Mouse (Mus musculus) embryonic fibroblast, embryonic 13.5 days (primary cell): ENCODE results near the gene Cenpa. TPM values are rescaled to one million over a fixed set of nuclear protein-coding genes. Genes with fewer than 3 reads are reported as not detected.

Experiments
- H3K27ac ChIP-seq: 2 replicates; pipeline ENCODE4 v1.5.1; 2012; ENCODE audit warnings: low read length, control low read depth, inconsistent platforms; ENCODE audit not compliant: insufficient read depth
- H3K4me1 ChIP-seq: 2 replicates; pipeline ENCODE4 v1.6.1; 2011; ENCODE audit warnings: low read length; ENCODE audit not compliant: control insufficient read depth, insufficient read depth
- H3K4me3 ChIP-seq: 2 replicates; pipeline ENCODE4 v1.5.1; 2011; ENCODE audit warnings: mild to moderate bottlenecking, control low read depth, low read length; ENCODE audit not compliant: insufficient read depth
- CTCF ChIP-seq: IDR thresholded peaks from 2 replicates; pipeline ENCODE4 v1.5.1; 2011; ENCODE audit warnings: mild to moderate bottlenecking, control low read depth, low read length, moderate library complexity, borderline replicate concordance; ENCODE audit not compliant: insufficient read depth
- POLR2A ChIP-seq: IDR thresholded peaks from 2 replicates; pipeline ENCODE4 v1.6.1; 2011; ENCODE audit warnings: low read depth, mild to moderate bottlenecking, control low read depth, low read length, moderate library complexity
- polyA plus RNA-seq: library from polyadenylated mRNA; stranded (reverse); fragments of >200 nt; gene quantifications from 2 replicates; pipeline ENCODE4 v1.2.4, GENCODE M21; 2011; ENCODE audit warnings: low read depth; ENCODE audit not compliant: missing spikeins, insufficient read length

Cenpa gene
- polyA plus RNA-seq, 1 experiment, result 59.8 TPM

DNA sequence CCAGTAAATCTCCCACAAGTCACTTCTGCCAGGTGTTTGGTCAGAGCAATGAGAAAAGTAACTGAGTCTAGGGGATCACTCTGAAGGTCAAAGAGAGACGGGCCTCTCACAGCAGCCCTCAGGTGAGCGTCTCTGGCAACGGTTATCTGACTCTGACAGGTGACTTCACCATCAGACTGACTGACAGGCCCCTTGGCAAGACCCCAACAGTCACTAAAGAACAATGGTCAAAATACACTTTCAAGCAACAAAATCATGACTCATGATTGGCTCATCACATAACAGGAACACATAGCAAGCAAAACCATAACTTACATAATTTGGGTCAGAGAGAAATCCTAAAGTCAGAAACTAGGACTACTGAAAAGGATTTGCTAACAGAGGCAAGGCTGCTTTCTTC lies 35.3 kb downstream of the Cenpa start:
- TF ChIP-seq POLR2A (no peak), CTCF (no peak)
- Histone ChIP-seq H3K27ac (no peak overlapping the region), H3K4me1 (no peaks in the 10 kb centered on the region), H3K4me3 (no peak overlapping the region)

DNA sequence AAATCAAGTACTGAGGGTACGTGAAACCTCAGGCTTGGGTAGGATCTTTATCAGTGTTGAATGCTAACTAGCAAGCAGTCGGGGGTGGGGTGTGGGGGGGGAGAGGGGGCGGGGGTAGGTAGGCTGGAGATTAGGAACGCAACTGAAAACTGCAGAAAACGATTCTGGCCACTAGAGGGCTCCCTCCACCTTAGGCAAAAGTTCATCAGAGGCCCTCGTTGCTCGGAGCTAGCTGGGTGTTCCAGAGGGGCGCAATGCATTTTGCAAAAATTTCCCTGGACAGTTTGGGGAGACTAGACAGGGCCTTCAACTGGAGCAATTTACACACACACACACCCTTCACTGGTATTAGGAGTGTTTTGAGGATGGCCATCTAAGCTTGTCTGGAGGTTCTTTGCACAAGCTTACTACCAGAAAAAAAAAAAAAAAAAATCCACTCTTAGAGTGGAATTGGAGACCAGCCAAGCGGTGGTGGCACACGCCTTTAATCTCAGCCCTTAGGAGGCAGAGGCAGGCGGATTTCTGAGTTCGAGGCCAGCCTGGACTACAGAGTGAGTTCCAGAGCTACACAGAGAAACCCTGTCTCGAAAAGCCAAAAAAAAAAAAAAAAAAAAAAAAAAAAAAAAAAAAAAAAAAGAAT lies 43.3 kb downstream of the Cenpa start:
- TF ChIP-seq CTCF (peak; percentile 52; the same call in 1 of the 2 replicates), POLR2A (no peak)
- H3K4me1 ChIP-seq, result no peaks in the 10 kb centered on the region
- no peak overlapping the region for H3K4me3 ChIP-seq
- H3K27ac ChIP-seq, result no peak overlapping the region

DNA sequence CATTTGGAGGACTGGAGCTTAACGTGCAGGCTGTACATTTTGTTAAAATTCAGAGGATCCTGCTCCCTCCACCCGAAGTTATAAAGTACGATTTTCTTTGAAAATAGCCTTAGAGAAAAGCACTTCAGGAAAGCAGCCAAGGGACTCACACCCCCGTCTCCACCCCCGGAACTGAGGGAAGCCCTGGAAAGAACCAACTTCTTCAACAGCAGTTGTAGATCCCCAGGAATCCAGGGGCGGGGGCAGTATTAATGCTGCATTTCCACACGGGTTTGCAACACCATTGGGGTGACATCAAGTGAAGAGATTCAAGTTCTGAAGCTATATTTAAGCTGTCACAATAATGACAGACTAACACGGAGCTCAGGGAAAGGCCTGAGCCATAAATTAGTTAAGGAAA lies 43.9 kb downstream of the Cenpa start:
- Histone ChIP-seq H3K4me3 (no peak overlapping the region), H3K27ac (no peak overlapping the region), H3K4me1 (no peaks in the 10 kb centered on the region)
- TF ChIP-seq POLR2A (no peak), CTCF (no peak)

DNA sequence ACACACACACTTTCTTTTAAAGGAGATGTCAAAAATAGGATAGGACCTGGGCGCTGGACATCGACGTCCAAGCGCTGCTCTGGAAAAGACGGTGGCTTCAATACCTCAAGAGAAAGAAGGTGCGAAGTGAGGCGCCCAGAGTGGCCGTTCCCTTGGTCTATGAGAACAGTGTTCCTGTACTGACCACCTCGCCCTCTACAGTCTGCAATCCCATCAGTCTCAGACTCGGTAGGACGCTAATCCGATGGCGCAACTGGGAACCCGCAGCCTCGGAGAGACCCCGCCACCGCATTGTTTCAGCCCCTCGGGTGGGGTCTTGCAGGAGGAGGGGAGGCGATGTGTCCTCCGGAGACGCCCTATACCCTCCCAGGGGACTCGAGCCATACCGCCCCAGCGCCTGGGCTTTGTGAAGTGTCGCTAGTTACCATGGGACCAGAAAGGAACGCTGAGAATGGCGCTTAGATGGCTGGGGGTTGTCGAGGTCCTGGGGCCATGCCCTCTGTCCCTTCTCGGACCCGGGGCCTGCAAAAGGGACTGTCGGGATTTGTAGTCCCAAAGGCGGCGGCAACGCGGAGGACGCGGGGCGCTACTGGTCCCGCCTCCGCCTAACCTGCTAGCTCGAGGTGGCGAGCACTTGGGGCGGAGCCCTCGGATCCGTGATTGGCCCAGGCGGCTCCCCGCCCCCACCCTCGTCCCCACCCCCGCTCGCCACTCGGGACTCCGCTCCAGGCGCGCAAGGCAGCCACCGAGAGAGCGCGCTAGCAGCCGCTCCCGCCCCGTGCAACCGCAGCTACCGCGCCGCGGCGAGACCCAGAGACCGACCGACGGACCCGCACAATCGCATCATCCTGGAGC lies 44.8 kb downstream of the Cenpa start, which contains the start of gene Dpysl5:
Dpysl5 (plus strand) TSS at position 418 of the 855 bp plus-strand sequence.
- Histone ChIP-seq H3K4me1 (no peaks in the 10 kb centered on the region), H3K27ac (no peak within 1 kb of the TSS), H3K4me3 (peak within 1 kb of the TSS; percentile 52)
- no peak for TF ChIP-seq POLR2A
- no peak for TF ChIP-seq CTCF

DNA sequence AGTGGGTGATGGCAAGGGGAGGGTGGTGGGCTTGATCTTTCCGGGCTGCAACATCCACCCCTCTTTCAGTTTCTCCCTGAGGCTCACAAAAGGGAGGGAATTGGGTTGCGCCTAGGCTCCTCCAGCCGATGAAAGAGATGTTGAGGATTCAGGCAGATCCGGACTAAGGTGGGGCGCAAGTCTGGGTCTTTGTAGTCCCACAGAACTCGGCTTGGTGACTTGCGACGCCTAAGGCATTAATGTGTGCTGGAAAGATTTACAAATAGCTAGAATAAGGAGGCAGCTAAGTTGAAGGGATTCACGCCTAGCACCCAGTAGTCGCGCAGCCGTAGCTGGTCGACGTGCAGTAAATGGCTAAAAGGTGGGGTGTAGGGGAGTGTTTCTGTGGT lies 45.4 kb downstream of the Cenpa start:
- Histone ChIP-seq H3K4me1 (no peaks in the 10 kb centered on the region), H3K4me3 (peak overlapping the region; percentile 52), H3K27ac (no peak overlapping the region)
- TF ChIP-seq POLR2A (no peak), CTCF (no peak)

DNA sequence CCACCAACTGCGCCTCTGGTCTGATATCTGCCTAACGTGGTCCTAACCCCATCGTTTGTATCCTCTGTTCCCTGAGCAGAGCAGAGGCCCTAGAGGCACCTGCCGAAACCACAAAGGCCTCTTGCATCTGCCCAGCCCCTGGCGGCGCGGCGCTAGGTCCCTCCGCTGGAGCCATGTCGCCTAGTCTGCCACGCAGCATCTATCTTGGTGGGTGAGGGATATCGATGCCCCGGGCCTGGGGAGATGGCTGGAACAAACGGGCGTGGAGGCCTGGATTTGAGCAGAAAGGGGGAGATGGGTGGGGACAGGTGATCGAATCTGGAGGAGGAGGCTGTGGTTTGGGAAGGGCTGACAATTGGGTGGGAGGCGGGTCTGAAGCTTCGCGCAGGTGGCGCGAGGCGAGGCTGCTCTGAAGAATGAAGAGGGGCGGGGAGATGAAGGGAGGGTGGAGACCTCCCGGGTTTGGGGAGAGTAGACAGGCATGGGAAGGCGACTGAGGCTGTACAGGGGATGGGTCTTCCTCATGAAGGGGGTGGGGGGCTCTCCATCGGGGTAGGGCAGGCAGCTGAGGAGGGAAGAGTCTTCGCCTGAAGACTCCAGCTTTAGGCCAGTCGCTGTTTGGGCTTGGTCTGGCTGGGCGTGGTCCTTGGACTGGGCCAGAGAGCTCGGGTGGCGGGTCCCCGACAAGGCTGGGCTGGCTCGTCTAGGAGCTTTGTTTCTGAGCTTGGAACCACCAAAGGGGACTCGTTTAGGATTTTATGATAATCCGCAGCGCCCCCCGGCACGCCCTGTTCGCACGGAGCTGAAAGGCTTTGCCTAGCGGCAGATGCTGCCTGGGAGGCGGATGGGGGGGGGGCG lies 46.1 kb downstream of the Cenpa start:
- no peak overlapping the region for H3K4me3 ChIP-seq
- H3K27ac ChIP-seq, result no peak overlapping the region
- TF ChIP-seq CTCF, result no peak
- no peak for TF ChIP-seq POLR2A
- no peaks in the 10 kb centered on the region for H3K4me1 ChIP-seq

DNA sequence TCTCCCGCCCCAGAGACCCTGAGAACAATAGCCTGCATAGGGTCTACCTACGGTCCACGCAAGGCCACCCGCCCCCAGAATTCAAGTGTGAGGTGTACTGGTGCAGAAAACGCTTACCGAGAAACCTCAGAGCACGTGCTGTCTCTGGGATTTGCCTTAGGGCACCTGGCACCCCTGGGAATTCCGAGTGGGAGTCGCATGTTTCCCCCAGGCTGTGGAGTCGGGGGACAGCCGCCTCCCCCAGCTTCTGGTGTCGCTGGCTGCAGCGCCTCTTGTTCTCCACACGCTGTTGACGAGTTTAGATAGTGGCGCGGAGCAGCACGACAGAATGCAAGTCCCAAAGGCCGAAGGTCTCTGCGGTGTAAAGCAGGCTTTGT lies 46.7 kb downstream of the Cenpa start:
- TF ChIP-seq POLR2A (no peak), CTCF (no peak)
- Histone ChIP-seq H3K4me1 (no peaks in the 10 kb centered on the region), H3K27ac (no peak overlapping the region), H3K4me3 (no peak overlapping the region)

DNA sequence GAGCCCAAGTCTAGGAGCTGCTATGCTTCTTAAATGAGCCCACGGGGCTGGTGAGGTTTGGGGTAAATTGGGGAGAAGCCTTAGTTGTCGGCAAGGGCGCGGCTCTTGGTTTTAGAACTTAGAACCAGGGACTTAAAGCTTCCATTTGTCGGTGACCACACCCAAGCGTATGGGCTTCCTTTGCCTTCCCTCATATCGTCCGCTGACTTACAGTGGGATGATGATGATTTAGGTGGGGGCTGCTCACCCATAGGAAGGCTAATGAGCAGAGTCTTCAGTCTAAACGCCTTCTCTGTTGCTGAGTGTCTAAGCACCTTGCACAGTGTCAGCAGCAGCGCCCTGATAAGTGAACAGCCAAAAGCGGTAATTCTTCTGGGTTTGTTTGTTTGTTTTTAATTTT lies 47.1 kb downstream of the Cenpa start:
- no peak overlapping the region for H3K4me3 ChIP-seq
- no peak overlapping the region for H3K27ac ChIP-seq
- H3K4me1 ChIP-seq, result no peaks in the 10 kb centered on the region
- TF ChIP-seq CTCF (no peak), POLR2A (no peak)

DNA sequence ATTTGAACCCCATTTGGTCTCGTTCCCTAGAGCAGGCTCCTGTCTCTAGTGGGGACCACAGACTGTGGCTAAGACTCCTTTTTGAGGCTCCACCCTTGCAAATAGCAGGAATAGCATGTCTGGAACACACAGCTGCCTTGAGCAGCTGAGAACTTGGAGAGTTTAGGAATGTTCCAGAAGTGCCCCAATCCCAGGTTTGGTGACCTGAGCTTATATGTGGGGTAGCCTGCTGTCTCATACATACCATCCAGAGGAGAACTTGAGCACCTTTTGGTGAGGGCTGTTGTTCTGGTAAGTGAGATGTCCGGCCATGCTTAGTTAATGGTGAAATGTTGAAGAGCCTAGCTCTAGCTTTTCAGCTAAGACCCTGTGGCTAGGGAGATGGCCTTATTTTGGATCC lies 49.7 kb downstream of the Cenpa start:
- Histone ChIP-seq H3K4me3 (no peak overlapping the region), H3K27ac (no peak overlapping the region), H3K4me1 (no peaks in the 10 kb centered on the region)
- TF ChIP-seq CTCF (no peak), POLR2A (no peak)
